Mouse (Mus musculus) hindbrain, embryonic 14.5 days (tissue): ENCODE data around the gene Efcab5. TPM values are rescaled to one million over a fixed set of nuclear protein-coding genes. Genes with fewer than 3 reads are reported as not detected.
"Not testable (repeated sequence)": the region's sequence is repeated elsewhere in the genome, so short reads cannot be mapped to it uniquely, and the experiment has no call there.

Experiments
- ATAC-seq: fragments of 200-750 bp; cut with Nextera tagmentation; 2 replicates; pipeline ENCODE4 v1.8.0; 2017; ENCODE audit warnings: moderate number of reproducible peaks, mild to moderate bottlenecking, moderate TSS enrichment, moderate library complexity; ENCODE audit not compliant: low FRiP score
- DNase-seq: peaks from one replicate; pipeline ENCODE4 v3.0.0-alpha.2; 2015; ENCODE audit warnings: low spot score
- H3K27ac ChIP-seq: fragments of 300-500 bp; sonication (generic); 2 replicates; pipeline ENCODE4 v1.5.1; 2014; ENCODE audit warnings: mild to moderate bottlenecking, moderate library complexity
- H3K27me3 ChIP-seq: fragments of 300-500 bp; sonication (generic); 2 replicates; pipeline ENCODE4 v1.6.1; 2014; ENCODE audit warnings: mild to moderate bottlenecking, low read length, mixed read lengths; ENCODE audit not compliant: control insufficient read depth, insufficient read depth
- H3K36me3 ChIP-seq: fragments of 300-500 bp; sonication (generic); replicated peaks from 2 replicates; pipeline ENCODE4 v1.6.1; 2014; ENCODE audit not compliant: control insufficient read depth, insufficient read depth
- H3K4me1 ChIP-seq: fragments of 300-500 bp; sonication (generic); replicated peaks from 2 replicates; pipeline ENCODE4 v1.6.1; 2014; ENCODE audit warnings: antibody characterized with exemption, low read length, mixed read lengths; ENCODE audit not compliant: control insufficient read depth, insufficient read depth
- H3K4me2 ChIP-seq: fragments of 300-500 bp; sonication (generic); replicated peaks from 2 replicates; pipeline ENCODE4 v1.6.1; 2014; ENCODE audit warnings: mild to moderate bottlenecking, moderate library complexity
- H3K4me3 ChIP-seq: fragments of 300-500 bp; sonication (generic); replicated peaks from 2 replicates; pipeline ENCODE4 v1.5.1; 2014; ENCODE audit warnings: mild to moderate bottlenecking, low read length
- H3K9ac ChIP-seq: fragments of 300-500 bp; sonication (generic); 2 replicates; pipeline ENCODE4 v1.6.1; 2014
- H3K9me3 ChIP-seq: fragments of 300-500 bp; sonication (generic); 2 replicates; pipeline ENCODE4 v1.6.1; 2016; ENCODE audit warnings: low read length; ENCODE audit not compliant: control insufficient read depth
- WGBS: fragments of 180-500 bp; shearing (Covaris S2); extraction: QIAGEN DNeasy Blood & Tissue Kit; methylation state at CpG from one replicate; pipeline ENCODE4 v1.1.7; 2014; 5-methylcytosine and 5-hydroxymethylcytosine counted together
- polyA plus RNA-seq: library from polyadenylated mRNA; unstranded; fragments of >200 nt; fragmentation: Nextera tagmentation; extraction: Ambion mirVana; gene quantifications from 2 replicates; pipeline ENCODE4 v1.2.1, GENCODE M21; 2014

Efcab5 gene
- polyA plus RNA-seq, 1 experiment from 2014 or later: 0.71 TPM

- Histone ChIP-seq H3K36me3 (no peaks in the 10 kb centered on the region), H3K9ac (no peak overlapping the region), H3K4me2 (no peak overlapping the region), H3K27me3 (0 out of 2 replicates have a peak, but pooled peaks cover 1% of the 10 kb centered on the region), H3K27ac (no peak overlapping the region), H3K4me1 (0 out of 2 replicates have a peak, but pooled peaks cover 4% of the 10 kb centered on the region), H3K4me3 (no peak overlapping the region), H3K9me3 (no peaks in the 10 kb centered on the region)
- 77% methylated on average over 8 of the region's 8 CpGs for WGBS
- ATAC-seq (no peak), DNase-seq (no peak)
Measured at GRCm38 (mm10) chr11:77094136-77094535, 94.6 kb downstream of the Efcab5 start.

GRCm38 (mm10) chr11:77093208-77093607 lies 95.6 kb downstream of the Efcab5 start:
- ATAC-seq (no peak), DNase-seq (peak; percentile 75)
- Histone ChIP-seq H3K27ac (no peak overlapping the region), H3K4me3 (no peak overlapping the region; the same call in 1 of the 2 replicates), H3K9me3 (no peaks in the 10 kb centered on the region), H3K9ac (no peak overlapping the region; the same call in 1 of the 2 replicates), H3K27me3 (no peaks in the 10 kb centered on the region), H3K4me1 (0 out of 2 replicates have a peak, but pooled peaks cover 4% of the 10 kb centered on the region), H3K36me3 (no peaks in the 10 kb centered on the region), H3K4me2 (peak overlapping the region; percentile 48)
- 2% methylated on average over 11 of the region's 11 CpGs for WGBS

GRCm38 (mm10) chr11:77089162-77089561 lies 99.6 kb downstream of the Efcab5 start:
- DNase-seq: no peak

GRCm38 (mm10) chr11:77087004-77087403 lies 101.8 kb downstream of the Efcab5 start:
- DNase-seq (no peak), ATAC-seq (no peak)
- H3K9me3 ChIP-seq: no peaks in the 10 kb centered on the region
- H3K4me1 ChIP-seq: no peaks in the 10 kb centered on the region
- H3K36me3 ChIP-seq: no peaks in the 10 kb centered on the region
- H3K4me3 ChIP-seq: no peak overlapping the region
- H3K27ac ChIP-seq: no peak overlapping the region
- no peak overlapping the region for H3K4me2 ChIP-seq
- H3K27me3 ChIP-seq: no peaks in the 10 kb centered on the region
- no peak overlapping the region for H3K9ac ChIP-seq
- 88% methylated on average over 2 of the region's 2 CpGs for WGBS

More at GRCm38 (mm10) chr11:77089162-77089561, 99.6 kb downstream of the Efcab5 start:
- Histone ChIP-seq H3K9me3 (no peaks in the 10 kb centered on the region), H3K36me3 (no peaks in the 10 kb centered on the region), H3K4me2 (no peak overlapping the region), H3K27ac (no peak overlapping the region), H3K4me1 (0 out of 2 replicates have a peak, but pooled peaks cover 4% of the 10 kb centered on the region), H3K9ac (no peak overlapping the region), H3K27me3 (no peaks in the 10 kb centered on the region), H3K4me3 (no peak overlapping the region)
- 81% methylated on average over 2 of the region's 2 CpGs for WGBS
- no peak for ATAC-seq

GRCm38 (mm10) chr11:77084001-77084682 lies 104.6 kb downstream of the Efcab5 start:
- H3K9me3 ChIP-seq: no peaks in the 10 kb centered on the region
- no peak for ATAC-seq
- H3K27me3 ChIP-seq: 0 out of 2 replicates have a peak, but pooled peaks cover 3% of the 10 kb centered on the region
- H3K4me3 ChIP-seq: no peak overlapping the region
- H3K36me3 ChIP-seq: no peaks in the 10 kb centered on the region
- no peak for DNase-seq
- H3K4me2 ChIP-seq: no peak overlapping the region
- 62% methylated on average over 5 of the region's 5 CpGs for WGBS
- H3K27ac ChIP-seq: no peak overlapping the region
- H3K4me1 ChIP-seq: no peaks in the 10 kb centered on the region
- no peak overlapping the region for H3K9ac ChIP-seq

GRCm38 (mm10) chr11:77079361-77079760 lies 109.4 kb downstream of the Efcab5 start:
- ATAC-seq: no peak
- no peak overlapping the region for H3K4me2 ChIP-seq

GRCm38 (mm10) chr11:77078273-77079134 lies 110.3 kb downstream of the Efcab5 start, which contains the start of gene Nsrp1:
Nsrp1 (minus strand) TSS chr11:77078435.
- WGBS: 4% methylated on average over 48 of the region's 48 CpGs
- H3K27me3 ChIP-seq: 0 out of 2 replicates have a peak, but pooled peaks cover 3% of the 10 kb centered on the region
- H3K9me3 ChIP-seq: no peaks in the 10 kb centered on the region
- H3K4me3 ChIP-seq: peak within 1 kb of the TSS; percentile 64
- no peaks in the 10 kb centered on the region; the same call in 1 of the 2 replicates for H3K4me1 ChIP-seq
- peak within 1 kb of the TSS; percentile 70 for H3K9ac ChIP-seq
- peaks cover 28% of the 10 kb centered on the region for H3K36me3 ChIP-seq
- peak within 1 kb of the TSS; percentile 90 for H3K27ac ChIP-seq
- DNase-seq: peak; percentile 97
- peak within 1 kb of the TSS; percentile 67 for H3K4me2 ChIP-seq
- peak; percentile 97 for ATAC-seq

More at GRCm38 (mm10) chr11:77079361-77079760, 109.4 kb downstream of the Efcab5 start:
- no peak for DNase-seq
- Histone ChIP-seq H3K27me3 (0 out of 2 replicates have a peak, but pooled peaks cover 3% of the 10 kb centered on the region), H3K36me3 (peaks cover 19% of the 10 kb centered on the region), H3K4me1 (no peaks in the 10 kb centered on the region; the same call in 1 of the 2 replicates), H3K4me3 (no peak overlapping the region), H3K9me3 (no peaks in the 10 kb centered on the region), H3K27ac (no peak overlapping the region), H3K9ac (no peak overlapping the region)
- 94% methylated on average over 1 of the region's 1 CpGs for WGBS

- Histone ChIP-seq H3K4me1 (no peaks in the 10 kb centered on the region; the same call in 1 of the 2 replicates), H3K27ac (peak overlapping the region; percentile 90), H3K27me3 (0 out of 2 replicates have a peak, but pooled peaks cover 3% of the 10 kb centered on the region), H3K9ac (peak overlapping the region; percentile 70), H3K36me3 (peaks cover 31% of the 10 kb centered on the region), H3K4me2 (peak overlapping the region; percentile 67), H3K9me3 (no peaks in the 10 kb centered on the region), H3K4me3 (peak overlapping the region; percentile 64)
- ATAC-seq (no peak; the same call in 1 of the 2 replicates), DNase-seq (no peak)
- 1% methylated on average over 16 of the region's 16 CpGs for WGBS
Measured at GRCm38 (mm10) chr11:77077792-77078191, 111.0 kb downstream of the Efcab5 start.

GRCm38 (mm10) chr11:77077331-77077730 lies 111.4 kb downstream of the Efcab5 start:
- 45% methylated on average over 4 of the region's 4 CpGs for WGBS
- DNase-seq, ATAC-seq, H3K4me1 ChIP-seq, H3K9me3 ChIP-seq, H3K27me3 ChIP-seq, H3K27ac ChIP-seq: not testable (repeated sequence)
- Histone ChIP-seq H3K36me3 (peaks cover 33% of the 10 kb centered on the region), H3K9ac (peak overlapping the region; percentile 70), H3K4me3 (peak overlapping the region; percentile 64), H3K4me2 (peak overlapping the region; percentile 67)
